Mouse (Mus musculus): Measurements from ENCODE around the gene Vgll3. TPM values are rescaled to one million over a fixed set of nuclear protein-coding genes. Genes with fewer than 3 reads are reported as not detected.

Gene Vgll3
- total RNA-seq (2015) (not detected in 2 replicates), total RNA-seq (2017) (not detected in 2 replicates)

GRCm38 (mm10) chr16:65814918-65815881 is at the start of gene Vgll3:
TSS of gene Vgll3 (plus strand) at chr16:65815257.
- peak; percentile 63 for ATAC-seq (ENCODE audit: poor library complexity, severe bottlenecking)

- no peak for ATAC-seq (ENCODE audit: poor library complexity, severe bottlenecking)
Measured at GRCm38 (mm10) chr16:65765976-65766375, 49.1 kb upstream of the Vgll3 start.

- ATAC-seq (ENCODE audit: poor library complexity, severe bottlenecking) = no peak
Measured at GRCm38 (mm10) chr16:65785959-65786358, 29.1 kb upstream of the Vgll3 start.

- ATAC-seq (ENCODE audit: poor library complexity, severe bottlenecking) = no peak
Measured at GRCm38 (mm10) chr16:65816059-65816458, 1.0 kb downstream of the Vgll3 start.

- no peak for ATAC-seq (ENCODE audit: poor library complexity, severe bottlenecking)
Measured at GRCm38 (mm10) chr16:65818779-65819178, 3.7 kb downstream of the Vgll3 start.

- ATAC-seq (ENCODE audit: poor library complexity, severe bottlenecking) = no peak
Measured at GRCm38 (mm10) chr16:65820803-65821202, 5.7 kb downstream of the Vgll3 start.

GRCm38 (mm10) chr16:65823721-65824120 is 8.7 kb downstream of the Vgll3 start:
- no peak for ATAC-seq (ENCODE audit: poor library complexity, severe bottlenecking)

GRCm38 (mm10) chr16:65828141-65828565 is 13.1 kb downstream of the Vgll3 start:
- ATAC-seq (ENCODE audit: poor library complexity, severe bottlenecking) = no peak

- ATAC-seq (ENCODE audit: poor library complexity, severe bottlenecking) = no peak
Measured at GRCm38 (mm10) chr16:65829096-65829495, 14.0 kb downstream of the Vgll3 start.

- ATAC-seq (ENCODE audit: poor library complexity, severe bottlenecking) = no peak
Measured at GRCm38 (mm10) chr16:65834721-65835120, 19.7 kb downstream of the Vgll3 start.

- no peak for ATAC-seq (ENCODE audit: poor library complexity, severe bottlenecking)
Measured at GRCm38 (mm10) chr16:65850126-65850525, 35.1 kb downstream of the Vgll3 start.

GRCm38 (mm10) chr16:65864471-65864870 is 49.4 kb downstream of the Vgll3 start:
- ATAC-seq (ENCODE audit: poor library complexity, severe bottlenecking) = no peak

- no peak for ATAC-seq (ENCODE audit: poor library complexity, severe bottlenecking)
Measured at GRCm38 (mm10) chr16:65867927-65868326, 52.9 kb downstream of the Vgll3 start.

- no peak for ATAC-seq (ENCODE audit: poor library complexity, severe bottlenecking)
Measured at GRCm38 (mm10) chr16:65868933-65869332, 53.9 kb downstream of the Vgll3 start.

- ATAC-seq (ENCODE audit: poor library complexity, severe bottlenecking) = no peak
Measured at GRCm38 (mm10) chr16:65888940-65889339, 73.9 kb downstream of the Vgll3 start.

Data from megakaryocyte, adult 5-6 weeks (primary cell).